Mouse (Mus musculus) heart, embryonic 16.5 days (tissue): ENCODE data around the gene Tspan14. TPM values are rescaled to one million over a fixed set of nuclear protein-coding genes. Genes with fewer than 3 reads are reported as not detected.
A peak's percentile ranks its signal among the peaks of the same experiment; 100 is the strongest.

Source experiments
- ATAC-seq: fragments of 200-750 bp; cut with Nextera tagmentation; replicated peaks from 2 replicates; pipeline ENCODE4 v1.8.0; 2017; ENCODE audit warnings: moderate number of reproducible peaks; ENCODE audit not compliant: insufficient read depth, low FRiP score; ENCODE audit errors: extremely low read depth
- H3K27ac ChIP-seq: fragments of 300-500 bp; sonication (generic); 2 replicates; pipeline ENCODE4 v1.5.1; 2014; ENCODE audit warnings: mild to moderate bottlenecking, low read length, control low read depth, moderate library complexity
- H3K27me3 ChIP-seq: fragments of 300-500 bp; sonication (generic); 2 replicates; pipeline ENCODE4 v1.6.1; 2014; ENCODE audit warnings: low read length, mixed read lengths; ENCODE audit not compliant: control insufficient read depth, insufficient read depth
- H3K36me3 ChIP-seq: fragments of 300-500 bp; sonication (generic); 2 replicates; pipeline ENCODE4 v1.6.1; 2014; ENCODE audit not compliant: control insufficient read depth, insufficient read depth
- H3K4me1 ChIP-seq: fragments of 300-500 bp; sonication (generic); 2 replicates; pipeline ENCODE4 v1.6.1; 2014; ENCODE audit warnings: low read length, mixed read lengths; ENCODE audit not compliant: control insufficient read depth, insufficient read depth
- H3K4me2 ChIP-seq: fragments of 300-500 bp; sonication (generic); 2 replicates; pipeline ENCODE4 v1.6.1; 2014; ENCODE audit warnings: low read depth, mild to moderate bottlenecking, control low read depth, low read length
- H3K4me3 ChIP-seq: fragments of 300-500 bp; sonication (generic); 2 replicates; pipeline ENCODE4 v1.5.1; 2014; ENCODE audit warnings: mild to moderate bottlenecking, control low read depth, low read length
- H3K9ac ChIP-seq: fragments of 300-500 bp; sonication (generic); 2 replicates; pipeline ENCODE4 v1.6.1; 2014; ENCODE audit warnings: low read length, control low read depth
- H3K9me3 ChIP-seq: fragments of 300-500 bp; sonication (generic); replicated peaks from 2 replicates; pipeline ENCODE4 v1.6.1; 2016; ENCODE audit warnings: low read length; ENCODE audit not compliant: control insufficient read depth
- WGBS: fragments of 180-500 bp; shearing (Covaris S2); extraction: QIAGEN DNeasy Blood & Tissue Kit; methylation state at CpG from one replicate; pipeline ENCODE4 v1.1.7; 2014; 5-methylcytosine and 5-hydroxymethylcytosine counted together
- polyA plus RNA-seq: library from polyadenylated mRNA; unstranded; fragments of >200 nt; fragmentation: Nextera tagmentation; extraction: Ambion mirVana; gene quantifications from 2 replicates; pipeline ENCODE4 v1.2.1, GENCODE M21; 2015

Gene Tspan14
- 44.4 and 46.1 TPM in 2 replicates for polyA plus RNA-seq

- WGBS, result under 1% methylated on average over 52 of the region's 54 CpGs
- peak within 1 kb of the TSS; percentile 93 for H3K27ac ChIP-seq
- H3K4me1 ChIP-seq, result peaks cover 34% of the 10 kb centered on the region
- peak within 1 kb of the TSS; percentile 96 for H3K9ac ChIP-seq
- H3K4me3 ChIP-seq, result peak within 1 kb of the TSS; percentile 92
- no peaks in the 10 kb centered on the region for H3K36me3 ChIP-seq
- no peaks in the 10 kb centered on the region for H3K9me3 ChIP-seq
- no peaks in the 10 kb centered on the region for H3K27me3 ChIP-seq
- ATAC-seq, result peak; percentile 38
- peak within 1 kb of the TSS; percentile 90 for H3K4me2 ChIP-seq
Observed at GRCm38 (mm10) chr14:40966392-40966861, at the start of gene Tspan14. TSS of gene Tspan14 (minus strand) at chr14:40966807.

GRCm38 (mm10) chr14:41014701-41015240 is 48.2 kb upstream of the Tspan14 start:
- Histone ChIP-seq H3K36me3 (no peaks in the 10 kb centered on the region), H3K9ac (no peak overlapping the region), H3K4me3 (no peak overlapping the region), H3K27ac (no peak overlapping the region), H3K4me1 (peaks cover 22% of the 10 kb centered on the region), H3K9me3 (no peaks in the 10 kb centered on the region), H3K4me2 (no peak overlapping the region), H3K27me3 (no peaks in the 10 kb centered on the region)
- 57% methylated on average over 5 of the region's 5 CpGs for WGBS
- no peak for ATAC-seq

GRCm38 (mm10) chr14:41013630-41014613 is 47.3 kb upstream of the Tspan14 start, which contains the start of gene Fam213a:
TSS of gene Fam213a (minus strand) at chr14:41013788.
- Histone ChIP-seq H3K9ac (peak within 1 kb of the TSS; percentile 87), H3K27me3 (no peaks in the 10 kb centered on the region), H3K4me1 (peaks cover 22% of the 10 kb centered on the region), H3K4me3 (peak within 1 kb of the TSS; percentile 74), H3K36me3 (no peaks in the 10 kb centered on the region), H3K27ac (peak within 1 kb of the TSS; percentile 60), H3K4me2 (peak within 1 kb of the TSS; percentile 95), H3K9me3 (no peaks in the 10 kb centered on the region)
- peak; percentile 93 for ATAC-seq
- WGBS, result 3% methylated on average over 32 of the region's 32 CpGs

GRCm38 (mm10) chr14:41013143-41013542 is 46.5 kb upstream of the Tspan14 start:
- H3K4me2 ChIP-seq, result peak overlapping the region; percentile 95
- WGBS, result 17% methylated on average over 9 of the region's 9 CpGs
- H3K4me1 ChIP-seq, result peaks cover 22% of the 10 kb centered on the region
- no peaks in the 10 kb centered on the region for H3K27me3 ChIP-seq
- ATAC-seq, result no peak
- peak overlapping the region; percentile 87 for H3K9ac ChIP-seq
- H3K36me3 ChIP-seq, result no peaks in the 10 kb centered on the region
- no peak overlapping the region for H3K27ac ChIP-seq
- H3K9me3 ChIP-seq, result no peaks in the 10 kb centered on the region
- H3K4me3 ChIP-seq, result peak overlapping the region; percentile 74

- no peaks in the 10 kb centered on the region for H3K9me3 ChIP-seq
- H3K36me3 ChIP-seq, result no peaks in the 10 kb centered on the region
- peaks cover 12% of the 10 kb centered on the region for H3K4me1 ChIP-seq
- H3K9ac ChIP-seq, result no peak overlapping the region
- no peak overlapping the region for H3K4me2 ChIP-seq
- H3K27me3 ChIP-seq, result no peaks in the 10 kb centered on the region
- no peak overlapping the region for H3K4me3 ChIP-seq
- WGBS, result 67% methylated on average over 3 of the region's 3 CpGs
- no peak for ATAC-seq
- H3K27ac ChIP-seq, result no peak overlapping the region
Observed at GRCm38 (mm10) chr14:41011916-41012315, 45.3 kb upstream of the Tspan14 start.

GRCm38 (mm10) chr14:41008138-41008537 is 41.5 kb upstream of the Tspan14 start:
- H3K4me1 ChIP-seq, result peaks cover 8% of the 10 kb centered on the region
- no peaks in the 10 kb centered on the region for H3K36me3 ChIP-seq
- no peak overlapping the region for H3K4me2 ChIP-seq
- no peak overlapping the region for H3K9ac ChIP-seq
- ATAC-seq, result no peak
- no peaks in the 10 kb centered on the region for H3K9me3 ChIP-seq
- WGBS, result 45% methylated on average over 2 of the region's 2 CpGs
- H3K27ac ChIP-seq, result no peak overlapping the region
- H3K27me3 ChIP-seq, result no peaks in the 10 kb centered on the region
- H3K4me3 ChIP-seq, result no peak overlapping the region

GRCm38 (mm10) chr14:41007641-41008040 is 41.0 kb upstream of the Tspan14 start:
- peaks cover 6% of the 10 kb centered on the region for H3K4me1 ChIP-seq
- H3K27ac ChIP-seq, result no peak overlapping the region
- H3K9me3 ChIP-seq, result no peaks in the 10 kb centered on the region
- H3K36me3 ChIP-seq, result no peaks in the 10 kb centered on the region
- no peak overlapping the region for H3K4me2 ChIP-seq
- H3K27me3 ChIP-seq, result no peaks in the 10 kb centered on the region
- WGBS, result 32% methylated on average over 5 of the region's 5 CpGs
- no peak overlapping the region for H3K4me3 ChIP-seq
- no peak overlapping the region for H3K9ac ChIP-seq
- ATAC-seq, result no peak

GRCm38 (mm10) chr14:41006899-41007298 is 40.3 kb upstream of the Tspan14 start:
- WGBS, result 44% methylated on average over 3 of the region's 3 CpGs
- no peak overlapping the region for H3K4me2 ChIP-seq
- ATAC-seq, result no peak

GRCm38 (mm10) chr14:41006263-41006662 is 39.7 kb upstream of the Tspan14 start:
- WGBS, result 85% methylated on average over 10 of the region's 10 CpGs
- no peaks in the 10 kb centered on the region for H3K27me3 ChIP-seq
- no peak overlapping the region for H3K27ac ChIP-seq
- H3K4me2 ChIP-seq, result no peak overlapping the region
- H3K4me1 ChIP-seq, result peaks cover 6% of the 10 kb centered on the region
- no peak overlapping the region for H3K4me3 ChIP-seq
- H3K36me3 ChIP-seq, result no peaks in the 10 kb centered on the region
- no peaks in the 10 kb centered on the region for H3K9me3 ChIP-seq
- ATAC-seq, result no peak
- no peak overlapping the region for H3K9ac ChIP-seq

More at GRCm38 (mm10) chr14:41006899-41007298, 40.3 kb upstream of the Tspan14 start:
- Histone ChIP-seq H3K9ac (no peak overlapping the region), H3K27me3 (no peaks in the 10 kb centered on the region), H3K27ac (no peak overlapping the region), H3K4me3 (no peak overlapping the region), H3K4me1 (peaks cover 6% of the 10 kb centered on the region), H3K36me3 (no peaks in the 10 kb centered on the region), H3K9me3 (no peaks in the 10 kb centered on the region)
